Mouse (Mus musculus) macrophage (primary cell): ENCODE measurements around the gene Olfr1055. TPM values are rescaled to one million over a fixed set of nuclear protein-coding genes. Genes with fewer than 3 reads are reported as not detected.
"Not testable (repeated sequence)": the region's sequence is repeated elsewhere in the genome, so short reads cannot be mapped to it uniquely, and the experiment has no call there.

Experiments
- H3K27ac ChIP-seq: fragments of 350-480 bp; formaldehyde crosslinking; 2 replicates; pipeline ENCODE4 v1.9.0; 2021
- H3K36me3 ChIP-seq: fragments of 350-480 bp; formaldehyde crosslinking; 2 replicates; pipeline ENCODE4 v1.9.0; 2021; ENCODE audit errors: inconsistent target
- H3K4me3 ChIP-seq: fragments of 350-480 bp; formaldehyde crosslinking; 2 replicates; pipeline ENCODE4 v1.9.0; 2021; ENCODE audit errors: inconsistent target
- H3K79me2 ChIP-seq: fragments of 350-480 bp; formaldehyde crosslinking; 2 replicates; pipeline ENCODE4 v1.9.0; 2021; ENCODE audit errors: inconsistent target
- WGBS: methylation state at CpG from one replicate; pipeline ENCODE4 v1.1.7; 2026; ENCODE audit warnings: inconsistent platforms; ENCODE audit not compliant: missing documents; 5-methylcytosine and 5-hydroxymethylcytosine counted together
- polyA plus RNA-seq: library from polyadenylated mRNA; stranded (reverse); fragments of 250-400 nt; gene quantifications from 3 replicates; pipeline ENCODE4 v1.2.4, GENCODE M21; 2018; ENCODE audit warnings: inconsistent platforms
- total RNA-seq, 78 experiments: library from RNA; depleted of rRNA; stranded (reverse); fragments of 250-400 nt; gene quantifications; 1 replicate in 9 of 78; 2 replicates in 24 of 78; 3 replicates in 43 of 78; 4 replicates in 2 of 78; pipeline ENCODE4 v1.2.4; 2018; ENCODE audit warnings: inconsistent platforms in 56 of 78

Olfr1055 gene
- not detected for total RNA-seq (2018; cell fraction: chromatin; rRNA removed)
- not detected for total RNA-seq (2018; cell fraction: cytosol; rRNA removed)
- not detected for total RNA-seq (2018; cell fraction: nucleus; rRNA removed)
- polyA plus RNA-seq: not detected in 3 replicates

DNA sequence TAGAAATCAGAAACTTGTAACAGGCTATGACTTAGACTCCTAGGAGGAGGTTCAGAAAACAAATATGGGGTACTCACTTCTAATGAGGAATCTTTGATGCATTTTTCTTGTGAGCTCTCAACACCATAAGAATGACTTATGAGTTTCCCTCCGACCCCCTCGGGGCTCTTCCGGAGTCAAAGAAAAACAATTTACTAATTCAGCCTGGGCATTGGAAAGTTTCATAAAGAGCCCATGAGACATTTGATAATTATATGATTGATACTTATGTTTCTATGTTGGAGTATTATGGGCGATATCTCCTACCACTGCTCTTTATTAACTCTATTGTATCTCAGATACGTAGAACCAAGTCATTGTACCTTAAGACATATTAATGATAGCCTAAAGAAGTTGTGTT is at the start of gene Olfr1055:
Gene Olfr1055 (minus strand): TSS at position 101 of the 400 bp plus-strand sequence.
- no peaks in the 10 kb centered on the region for H3K36me3 ChIP-seq
- no peak within 1 kb of the TSS for H3K27ac ChIP-seq
- H3K79me2 ChIP-seq: no peaks in the 10 kb centered on the region
- H3K4me3 ChIP-seq: no peak within 1 kb of the TSS
- WGBS: 93% methylated on average over 5 of the region's 5 CpGs

DNA sequence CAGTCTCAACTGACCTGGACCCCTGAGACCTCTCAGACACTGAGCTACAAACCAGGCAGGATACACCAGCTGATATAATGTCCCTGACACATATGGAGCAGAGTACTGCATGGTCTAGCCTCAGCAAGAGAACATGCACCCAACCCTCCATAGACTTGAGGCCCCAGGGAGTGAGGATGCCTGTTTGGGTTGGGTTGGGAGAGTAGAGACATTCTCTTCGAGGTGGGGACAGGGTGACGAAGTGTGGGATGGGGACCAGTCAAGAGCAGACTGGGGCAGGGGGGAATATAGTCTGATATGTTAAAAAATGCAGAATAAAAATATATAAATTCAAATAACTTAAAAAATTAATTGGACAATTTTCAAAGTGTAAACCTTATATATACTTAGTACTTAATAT is 45.0 kb upstream of the Olfr1055 start:
- H3K79me2 ChIP-seq: no peaks in the 10 kb centered on the region
- H3K27ac ChIP-seq: no peak overlapping the region
- H3K4me3 ChIP-seq: no peak overlapping the region
- H3K36me3 ChIP-seq: no peaks in the 10 kb centered on the region
- WGBS: 60% methylated on average over 2 of the region's 2 CpGs

- not testable (repeated sequence) for H3K36me3 ChIP-seq, H3K79me2 ChIP-seq, H3K27ac ChIP-seq, H3K4me3 ChIP-seq
Measured at GRCm38 (mm10) chr2:86388461-86388860, 38.4 kb upstream of the Olfr1055 start, which contains the start of gene Olfr1058. Gene Olfr1058 (minus strand): TSS chr2:86388561.

- H3K36me3 ChIP-seq: no peaks in the 10 kb centered on the region
- H3K79me2 ChIP-seq: no peaks in the 10 kb centered on the region
- H3K4me3 ChIP-seq: no peak within 1 kb of the TSS
- no peak within 1 kb of the TSS for H3K27ac ChIP-seq
Measured at GRCm38 (mm10) chr2:86378293-86378692, 28.2 kb upstream of the Olfr1055 start, which contains the start of gene Olfr1057. Gene Olfr1057 (minus strand): TSS chr2:86378393.

GRCm38 (mm10) chr2:86366342-86366741 is 16.3 kb upstream of the Olfr1055 start:
- H3K36me3 ChIP-seq, H3K4me3 ChIP-seq, H3K27ac ChIP-seq, H3K79me2 ChIP-seq: not testable (repeated sequence)
- no CpG with 5 or more reads among the region's 6 CpGs for WGBS

- Histone ChIP-seq H3K36me3 (no peaks in the 10 kb centered on the region), H3K79me2 (no peaks in the 10 kb centered on the region), H3K4me3 (no peak within 1 kb of the TSS), H3K27ac (no peak within 1 kb of the TSS)
Measured at GRCm38 (mm10) chr2:86362369-86362768, 12.3 kb upstream of the Olfr1055 start, which contains the start of gene Olfr1056. Gene Olfr1056 (minus strand): TSS chr2:86362469.

DNA sequence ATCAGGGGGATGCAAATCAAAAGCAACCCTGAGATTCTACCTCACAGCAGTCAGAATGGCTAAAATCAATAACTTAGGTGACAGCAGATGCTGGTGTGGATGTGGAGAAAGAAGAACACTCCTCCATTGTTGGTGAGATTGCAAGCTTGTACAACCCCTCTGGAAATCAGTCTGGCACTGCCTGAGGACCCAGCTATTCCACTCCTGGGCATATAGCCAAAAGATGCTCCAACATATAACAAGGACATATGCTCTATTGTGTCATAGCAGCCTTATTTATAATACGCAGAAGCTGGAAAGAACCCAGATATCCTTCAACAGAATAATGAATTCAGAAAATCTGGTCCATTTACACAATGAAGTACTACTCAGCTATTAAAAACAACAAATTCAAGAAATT is 1.7 kb upstream of the Olfr1055 start:
- not testable (repeated sequence) for H3K4me3 ChIP-seq, H3K27ac ChIP-seq, H3K79me2 ChIP-seq, H3K36me3 ChIP-seq
- 100% methylated on average over 1 of the region's 1 CpGs for WGBS

DNA sequence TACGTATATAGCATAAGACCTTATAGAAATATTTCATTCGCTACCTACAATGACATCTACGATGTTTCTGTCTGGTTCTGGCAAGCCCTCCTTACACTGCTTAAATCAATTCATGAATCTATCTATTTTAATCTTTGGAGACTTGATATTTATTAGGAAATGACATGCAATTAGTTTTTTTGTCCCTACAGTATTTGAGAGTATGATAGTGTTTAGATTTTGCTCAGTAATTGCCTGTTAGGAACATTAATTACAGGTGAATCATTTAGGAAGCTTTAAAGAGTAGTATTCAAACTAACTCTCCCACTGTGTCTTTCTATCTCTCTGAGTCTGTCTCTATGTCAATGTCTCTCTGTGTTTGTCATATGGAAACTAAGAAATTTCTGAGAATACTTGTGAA is 14.8 kb downstream of the Olfr1055 start, which contains the start of gene Olfr1054:
Gene Olfr1054 (minus strand): TSS at position 101 of the 400 bp plus-strand sequence.
- WGBS: 88% methylated on average over 3 of the region's 3 CpGs
- Histone ChIP-seq H3K4me3 (no peak within 1 kb of the TSS), H3K36me3 (no peaks in the 10 kb centered on the region), H3K27ac (no peak within 1 kb of the TSS), H3K79me2 (no peaks in the 10 kb centered on the region)

GRCm38 (mm10) chr2:86315184-86315583 is 34.9 kb downstream of the Olfr1055 start, which contains the start of gene Olfr1053:
Gene Olfr1053 (minus strand): TSS chr2:86315284.
- WGBS: 46% methylated on average over 3 of the region's 3 CpGs
- Histone ChIP-seq H3K4me3 (no peak within 1 kb of the TSS), H3K27ac (no peak within 1 kb of the TSS), H3K36me3 (no peaks in the 10 kb centered on the region), H3K79me2 (no peaks in the 10 kb centered on the region)

Other genes starting within 250 kb of the Olfr1055 start
- not detected in 3 replicates for gene Olfr1039, start 214.4 kb downstream of the Olfr1055 start, polyA plus RNA-seq
- not detected in 3 replicates for gene Olfr1040, start 203.6 kb downstream of the Olfr1055 start, polyA plus RNA-seq
- not detected in 3 replicates for gene Olfr1042, start 188.4 kb downstream of the Olfr1055 start, polyA plus RNA-seq
- not detected in 3 replicates for gene Olfr1043, start 182.8 kb downstream of the Olfr1055 start, polyA plus RNA-seq
- gene Olfr1044, start 172.5 kb downstream of the Olfr1055 start, polyA plus RNA-seq: not detected in 3 replicates
- gene Olfr52, start 164.6 kb downstream of the Olfr1055 start, polyA plus RNA-seq: not detected in 3 replicates
- not detected in 3 replicates for gene Olfr1045, start 147.3 kb downstream of the Olfr1055 start, polyA plus RNA-seq
- not detected in 3 replicates for gene Olfr1046, start 131.0 kb downstream of the Olfr1055 start, polyA plus RNA-seq
- not detected in 3 replicates for gene Olfr1047, start 118.9 kb downstream of the Olfr1055 start, polyA plus RNA-seq
- gene Olfr1048, start 110.0 kb downstream of the Olfr1055 start, polyA plus RNA-seq: not detected in 3 replicates
- not detected in 3 replicates for gene Olfr1049, start 92.0 kb downstream of the Olfr1055 start, polyA plus RNA-seq
- gene Olfr1051, start 71.2 kb downstream of the Olfr1055 start, polyA plus RNA-seq: not detected in 3 replicates
- not detected in 3 replicates for gene Olfr1052, start 57.8 kb downstream of the Olfr1055 start, polyA plus RNA-seq
- not detected in 3 replicates for gene Olfr1053, start 35.0 kb downstream of the Olfr1055 start, polyA plus RNA-seq
- gene Olfr1054, start 14.9 kb downstream of the Olfr1055 start, polyA plus RNA-seq: not detected in 3 replicates
- gene Olfr1056, start 12.2 kb upstream of the Olfr1055 start, polyA plus RNA-seq: not detected in 3 replicates
- gene Olfr1057, start 28.1 kb upstream of the Olfr1055 start, polyA plus RNA-seq: not detected in 3 replicates
- not detected in 3 replicates for gene Olfr1058, start 38.3 kb upstream of the Olfr1055 start, polyA plus RNA-seq
- gene Olfr1061, start 63.8 kb upstream of the Olfr1055 start, polyA plus RNA-seq: not detected in 3 replicates
- gene Olfr1062, start 76.5 kb upstream of the Olfr1055 start, polyA plus RNA-seq: not detected in 3 replicates
- gene Olfr1065, start 100.3 kb upstream of the Olfr1055 start, polyA plus RNA-seq: not detected in 3 replicates
- not detected in 3 replicates for gene Olfr1066, start 106.0 kb upstream of the Olfr1055 start, polyA plus RNA-seq
- not detected in 3 replicates for gene Olfr228, start 137.1 kb upstream of the Olfr1055 start, polyA plus RNA-seq
- gene Olfr1076, start 158.2 kb upstream of the Olfr1055 start, polyA plus RNA-seq: not detected in 3 replicates
- gene Olfr1079, start 192.2 kb upstream of the Olfr1055 start, polyA plus RNA-seq: not detected in 3 replicates
- not detected in 3 replicates for gene Olfr1080, start 208.0 kb upstream of the Olfr1055 start, polyA plus RNA-seq
- not detected in 3 replicates for gene Olfr1082, start 248.7 kb upstream of the Olfr1055 start, polyA plus RNA-seq